22 mouse cellular contexts compared by ENCODE assay signal in the genomic region with DNA sequence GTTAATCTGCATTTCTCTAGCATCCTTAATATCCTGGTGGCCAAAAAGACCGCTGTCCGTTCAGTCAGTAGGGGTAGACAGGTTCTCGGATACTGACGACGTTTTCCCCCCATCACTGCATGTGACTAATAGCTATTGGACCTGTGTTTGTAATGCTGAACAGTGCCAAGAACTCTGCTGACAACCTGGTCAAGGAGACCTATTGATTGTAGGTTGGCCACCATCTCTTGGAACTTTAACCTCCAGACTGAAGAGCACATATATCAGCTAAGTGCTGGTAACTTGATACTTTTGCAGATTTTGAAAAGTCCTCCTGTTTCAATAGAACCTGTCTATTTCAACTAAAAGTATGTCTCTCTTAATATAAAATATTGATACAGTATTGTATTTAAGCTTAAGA.
"Had no signal": no experiment of that assay in that cellular context is flagged by ENCODE, and none has a peak within 500 bp of the region (broad histone marks: within the 10 kb centered on the region; RNA-seq: fewer than 3 reads in every experiment).

No protein-coding gene starts in this region.

- H3K4me3 ChIP-seq: heart, embryonic 13.5 days; heart, embryonic 15.5 days; hindbrain, embryonic 13.5 days; hindbrain, embryonic 15.5 days; kidney, embryonic 15.5 days; limb, embryonic 13.5 days; limb, embryonic 15.5 days; liver, embryonic 12.5 days had no signal

- H3K36me3 ChIP-seq: hindbrain, embryonic 15.5 days; limb, embryonic 15.5 days had no signal

- H3K27me3 ChIP-seq: heart, embryonic 13.5 days; heart, embryonic 15.5 days; hindbrain, embryonic 13.5 days; hindbrain, embryonic 15.5 days; kidney, embryonic 15.5 days; limb, embryonic 13.5 days; limb, embryonic 15.5 days; liver, embryonic 12.5 days had no signal

- H3K9ac ChIP-seq: forebrain, postnatal 0 days; heart, embryonic 13.5 days; heart, embryonic 15.5 days; hindbrain, embryonic 13.5 days; hindbrain, embryonic 15.5 days; kidney, embryonic 15.5 days; limb, embryonic 13.5 days; limb, embryonic 15.5 days; liver, embryonic 12.5 days; liver, embryonic 14.5 days had no signal

- ATAC-seq: forebrain, postnatal 0 days; hindbrain, postnatal 0 days; intestine, embryonic 16.5 days; liver, embryonic 12.5 days had no signal

- H3K27ac ChIP-seq: heart, embryonic 13.5 days; heart, embryonic 15.5 days; hindbrain, embryonic 13.5 days; hindbrain, embryonic 15.5 days; hindbrain, postnatal 0 days; kidney, embryonic 15.5 days; kidney, postnatal 0 days; limb, embryonic 13.5 days; limb, embryonic 15.5 days; liver, embryonic 12.5 days; liver, embryonic 14.5 days had no signal

- H3K4me1 ChIP-seq: liver, embryonic 12.5 days had no signal

- H3K4me2 ChIP-seq: heart, embryonic 13.5 days; heart, embryonic 15.5 days; hindbrain, embryonic 13.5 days; hindbrain, embryonic 15.5 days; kidney, embryonic 15.5 days; limb, embryonic 13.5 days; limb, embryonic 15.5 days; liver, embryonic 12.5 days had no signal

- DNase-seq: forebrain, postnatal 0 days; gastrocnemius, postnatal 14 days; heart, postnatal 14 days; heart, postnatal 36 days; kidney, adult 11 months; kidney, adult 2 months; kidney, adult 9 months; kidney, postnatal 14 days; kidney, postnatal 36 days; left cerebral cortex, postnatal 4 days had no signal

- H3K9me3 ChIP-seq: heart, embryonic 13.5 days; heart, embryonic 15.5 days; hindbrain, embryonic 13.5 days; hindbrain, embryonic 15.5 days; kidney, embryonic 15.5 days; limb, embryonic 13.5 days; limb, embryonic 15.5 days; liver, embryonic 12.5 days had no signal
